Mouse (Mus musculus): Measurements from ENCODE around the gene Mto1.

The Mto1 gene

GRCm38 (mm10) chr9:78447973-78448873, at the start of gene Mto1, which contains the start of gene Gm17324:
TSS of gene Mto1 (plus strand) at chr9:78448208.
TSS of gene Gm17324 (minus strand) at chr9:78448786.
- peak; percentile 87 for DNase-seq

DNA sequence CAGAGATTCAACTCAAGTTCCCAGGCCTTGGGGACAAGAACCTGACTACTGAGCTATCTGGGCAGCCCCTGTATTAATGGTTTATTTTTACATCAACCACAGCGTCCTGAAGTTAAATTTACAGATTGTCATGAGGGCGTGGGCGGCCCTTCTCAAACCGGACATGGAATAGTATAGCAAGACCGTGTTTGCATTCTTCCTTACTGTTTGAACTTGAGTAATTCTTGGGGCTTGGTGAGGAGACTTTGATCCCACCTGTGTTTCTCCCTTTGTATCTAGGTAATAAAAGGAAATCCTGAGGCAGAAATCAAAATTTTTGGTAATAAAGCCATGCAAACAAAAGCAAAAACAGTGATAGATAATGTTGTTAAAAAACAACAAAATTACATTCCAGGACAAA, 47.4 kb upstream of the Mto1 start:
- DNase-seq, result no peak

DNA sequence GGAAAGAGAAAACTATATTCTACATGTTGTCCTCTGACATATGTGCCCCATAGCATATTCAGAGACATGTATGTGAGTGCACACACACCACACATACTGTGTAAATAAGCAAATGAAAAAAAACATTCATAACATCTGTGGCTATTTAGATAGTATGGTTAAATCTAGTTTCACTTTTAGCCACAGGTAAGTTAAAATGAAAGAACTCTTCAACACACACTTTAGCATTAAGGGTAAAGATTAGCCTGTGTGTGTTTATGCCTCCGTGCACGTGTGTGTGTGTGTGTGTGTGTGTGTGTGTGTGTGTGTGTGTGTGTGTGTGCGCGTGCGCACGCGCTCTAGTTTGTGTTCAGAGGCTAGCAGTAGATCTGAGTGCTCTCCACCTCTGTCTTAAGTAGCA, 46.4 kb upstream of the Mto1 start:
- no peak for DNase-seq

DNA sequence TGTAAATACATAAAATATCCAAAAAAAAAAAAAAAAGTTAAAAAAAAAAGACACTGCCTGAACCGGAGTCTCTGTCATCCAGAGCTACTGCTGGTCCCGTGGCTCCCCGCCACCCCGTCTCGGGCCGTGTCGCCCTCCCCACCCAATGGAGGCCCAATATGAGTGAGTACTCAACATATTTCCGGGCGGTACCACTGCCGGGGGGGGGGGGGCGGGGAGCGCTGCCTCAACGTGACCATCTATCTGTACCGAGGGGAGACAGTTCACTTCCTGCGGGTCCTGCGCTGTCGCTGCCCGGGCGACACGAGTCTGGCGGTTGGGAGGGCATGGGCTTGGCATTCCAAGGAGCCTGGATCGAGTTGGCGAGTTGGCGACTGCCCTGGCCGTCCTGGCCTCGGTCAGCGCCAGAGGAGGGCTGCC, 20.6 kb upstream of the Mto1 start:
- no peak for DNase-seq

GRCm38 (mm10) chr9:78428185-78428584, 19.8 kb upstream of the Mto1 start:
- no peak for DNase-seq

GRCm38 (mm10) chr9:78428870-78429432, 19.1 kb upstream of the Mto1 start:
- DNase-seq, result no peak

DNA sequence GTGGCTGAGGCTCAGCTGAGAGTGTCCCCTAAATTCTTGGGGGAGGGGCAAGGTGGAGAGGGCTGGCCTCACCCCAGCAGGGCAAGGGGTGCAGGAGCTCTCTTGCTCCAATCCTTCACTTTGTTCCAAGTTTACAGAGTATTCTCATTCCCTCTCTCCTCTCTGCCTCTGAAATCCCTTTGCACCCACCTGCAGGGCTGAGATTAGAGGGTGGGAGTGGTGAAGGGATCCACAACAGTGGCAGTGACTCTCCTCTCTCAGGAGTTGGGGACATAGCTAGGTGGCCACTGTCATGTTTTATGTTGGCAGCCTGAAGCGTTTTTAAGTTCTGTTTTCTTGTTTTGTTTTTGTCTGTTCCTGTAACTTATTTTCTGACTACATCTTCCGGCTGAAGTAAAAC, 18.5 kb upstream of the Mto1 start:
- DNase-seq, result no peak

DNA sequence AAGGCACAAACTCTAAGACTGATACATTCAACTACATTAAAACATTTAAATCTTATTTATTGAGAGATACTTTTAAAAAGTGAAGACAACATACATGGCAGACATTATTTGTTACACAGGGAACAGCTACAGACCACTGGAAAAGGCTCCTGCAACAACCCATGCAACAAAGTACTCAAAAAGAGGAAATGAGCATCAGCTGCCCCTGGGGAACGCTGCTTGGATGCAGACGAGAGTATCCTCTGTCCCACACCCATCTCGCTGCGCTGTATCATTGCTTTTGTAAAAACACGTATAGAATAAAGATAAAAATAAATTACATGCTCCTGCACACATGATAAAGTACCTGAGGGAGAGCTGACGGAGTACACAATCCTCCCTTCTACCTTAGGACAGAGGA, 17.5 kb upstream of the Mto1 start:
- peak; percentile 42 for DNase-seq

DNA sequence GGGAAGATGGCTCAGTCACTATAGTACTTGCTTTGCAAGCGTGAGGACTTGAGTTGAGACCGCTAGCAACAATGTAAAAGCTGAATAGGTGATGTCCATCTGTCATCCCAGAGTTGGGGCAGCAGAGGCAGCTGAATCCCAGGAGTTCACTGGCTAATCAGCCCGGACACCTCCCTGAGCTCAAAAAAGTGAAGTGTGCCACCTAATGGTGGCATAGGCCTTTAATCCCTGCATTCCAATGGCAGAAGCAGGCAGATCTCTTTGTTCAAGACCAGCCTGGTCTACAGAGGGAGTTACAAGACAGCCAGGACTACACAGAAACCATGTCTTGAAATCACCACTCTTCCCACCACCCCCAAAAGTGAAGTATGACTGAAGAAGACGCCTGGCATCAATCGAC, 15.5 kb upstream of the Mto1 start:
- DNase-seq, result no peak

GRCm38 (mm10) chr9:78439426-78439825, 8.6 kb upstream of the Mto1 start:
- DNase-seq, result no peak

- no peak for DNase-seq
Measured at GRCm38 (mm10) chr9:78442237-78442578, 5.8 kb upstream of the Mto1 start.

- DNase-seq, result peak; percentile 83
Measured at GRCm38 (mm10) chr9:78442579-78443392, 5.2 kb upstream of the Mto1 start, which contains the start of gene Cgas. TSS of gene Cgas (minus strand) at chr9:78443237.

DNA sequence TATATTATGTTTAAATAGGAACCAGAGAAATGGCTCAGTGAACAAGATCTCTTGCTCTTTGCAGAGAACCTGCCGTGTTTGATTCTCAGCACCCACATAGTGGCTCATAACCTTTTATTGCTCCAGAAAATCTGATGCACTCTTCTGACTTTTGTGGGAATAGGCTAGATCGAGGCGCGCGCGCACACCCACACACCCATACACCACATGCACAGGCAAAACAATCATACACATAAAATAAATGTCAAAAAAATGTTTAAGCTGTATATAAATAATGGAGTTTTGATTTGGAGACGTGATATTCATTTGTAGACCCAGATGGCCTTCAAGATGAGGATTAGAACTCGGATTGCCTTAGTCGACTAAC, 419 bp upstream of the Mto1 start:
- no peak for DNase-seq

- DNase-seq, result no peak
Measured at GRCm38 (mm10) chr9:78450404-78450803, 2.4 kb downstream of the Mto1 start.

GRCm38 (mm10) chr9:78451382-78451781, 3.4 kb downstream of the Mto1 start:
- peak; percentile 71 for DNase-seq

DNA sequence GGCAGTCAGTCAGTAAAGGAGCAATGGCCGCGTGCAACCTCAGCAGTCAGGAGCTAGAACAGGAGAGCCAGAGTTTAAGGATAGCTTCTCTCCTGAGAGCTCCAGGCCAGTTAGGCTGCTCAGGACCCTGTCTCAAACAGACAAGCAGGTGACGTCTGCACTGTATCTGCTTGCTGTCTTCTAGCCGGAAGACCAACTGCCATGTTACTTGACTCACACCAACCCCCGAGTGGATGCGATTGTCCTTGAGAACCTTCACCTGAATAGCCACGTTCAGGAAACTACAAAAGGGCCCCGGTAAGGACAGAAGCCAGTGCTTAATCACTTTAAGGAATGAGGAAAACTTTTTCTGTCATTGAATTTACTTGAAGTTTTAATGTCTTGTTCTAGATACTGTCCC, 9.0 kb downstream of the Mto1 start:
- DNase-seq, result no peak

GRCm38 (mm10) chr9:78463337-78463736, 15.3 kb downstream of the Mto1 start:
- DNase-seq, result no peak

- no peak for DNase-seq
Measured at GRCm38 (mm10) chr9:78465725-78466124, 17.7 kb downstream of the Mto1 start.

- DNase-seq, result no peak
Measured at GRCm38 (mm10) chr9:78473588-78473987, 25.6 kb downstream of the Mto1 start.

DNA sequence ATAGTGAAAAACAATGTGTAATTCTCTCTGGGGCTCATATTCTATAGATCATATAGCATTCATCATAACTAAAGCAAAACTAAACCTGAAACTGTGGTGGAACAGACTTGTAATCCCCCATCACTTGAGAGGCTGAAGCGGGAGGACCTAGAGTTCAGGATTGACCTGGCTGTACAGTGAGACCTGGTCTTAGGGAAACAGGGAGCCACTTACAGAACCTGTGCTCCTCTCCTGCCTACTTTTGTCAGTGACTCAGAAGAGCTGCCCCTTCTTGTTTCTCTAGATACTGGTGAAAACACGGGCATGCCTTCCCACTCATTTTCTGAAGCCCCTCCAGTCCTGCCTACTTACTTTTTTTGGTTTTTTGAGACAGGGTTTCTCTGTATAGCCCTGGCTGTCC, 26.3 kb downstream of the Mto1 start:
- no peak for DNase-seq

DNA sequence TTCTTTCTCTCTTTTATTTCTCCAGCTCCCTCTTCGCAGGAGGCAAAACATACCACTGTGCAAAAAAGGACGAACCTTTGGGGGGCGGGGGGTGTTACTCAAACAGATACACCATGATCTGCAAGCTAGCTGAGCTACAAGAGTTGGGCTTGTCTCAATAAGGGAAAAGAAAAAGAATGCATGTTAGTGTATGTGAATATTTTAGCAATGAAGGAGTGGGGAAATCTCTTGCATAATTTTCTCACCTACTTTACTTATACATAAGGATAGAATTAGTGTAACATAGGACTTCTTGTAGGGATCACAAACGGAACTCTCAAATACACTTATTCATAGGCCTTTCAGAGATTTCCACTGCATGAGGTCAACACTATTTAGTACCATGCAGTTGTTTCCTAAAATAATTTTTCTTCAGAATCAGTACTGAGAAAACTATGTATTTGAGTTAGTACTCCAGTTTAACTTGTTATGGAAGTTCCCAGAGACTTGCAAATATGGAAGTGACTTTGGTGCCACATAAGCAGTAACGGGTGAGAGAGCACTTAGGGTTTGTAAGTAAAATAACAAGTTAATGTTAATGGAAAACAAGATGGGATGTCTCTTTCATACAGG, 26.9 kb downstream of the Mto1 start:
- no peak for DNase-seq

- no peak for DNase-seq
Measured at GRCm38 (mm10) chr9:78475383-78475780, 27.4 kb downstream of the Mto1 start.

- no peak for DNase-seq
Measured at GRCm38 (mm10) chr9:78475873-78476272, 27.9 kb downstream of the Mto1 start.

Data from lung, postnatal 36 days (tissue).